Mouse (Mus musculus) limb, embryonic 12.5 days (tissue): ENCODE results near the gene Veph1. TPM values are rescaled to one million over a fixed set of nuclear protein-coding genes. Genes with fewer than 3 reads are reported as not detected.

Experiments used
- ATAC-seq: fragments of 200-750 bp; cut with Nextera tagmentation; 2 replicates; pipeline ENCODE4 v1.8.0; 2017; ENCODE audit warnings: low read depth, moderate TSS enrichment; ENCODE audit not compliant: insufficient number of reproducible peaks, insufficient read depth, low FRiP score, low TSS enrichment
- H3K27ac ChIP-seq: fragments of 300-500 bp; sonication (generic); 2 replicates; pipeline ENCODE4 v1.5.1; 2016; ENCODE audit warnings: mild to moderate bottlenecking, moderate library complexity
- H3K27me3 ChIP-seq: fragments of 300-500 bp; sonication (generic); 2 replicates; pipeline ENCODE4 v1.6.1; 2016; ENCODE audit warnings: mild to moderate bottlenecking, moderate library complexity
- H3K36me3 ChIP-seq: fragments of 300-500 bp; sonication (generic); 2 replicates; pipeline ENCODE4 v1.6.1; 2016; ENCODE audit warnings: mild to moderate bottlenecking, moderate library complexity
- H3K4me1 ChIP-seq: fragments of 300-500 bp; sonication (generic); replicated peaks from 2 replicates; pipeline ENCODE4 v1.6.1; 2016
- H3K4me2 ChIP-seq: fragments of 300-500 bp; sonication (generic); 2 replicates; pipeline ENCODE4 v1.6.1; 2016; ENCODE audit warnings: mild to moderate bottlenecking, moderate library complexity
- H3K4me3 ChIP-seq: fragments of 300-500 bp; sonication (generic); replicated peaks from 2 replicates; pipeline ENCODE4 v1.5.1; 2016; ENCODE audit warnings: mild to moderate bottlenecking
- H3K9ac ChIP-seq: fragments of 300-500 bp; sonication (generic); replicated peaks from 2 replicates; pipeline ENCODE4 v1.6.1; 2016; ENCODE audit warnings: mild to moderate bottlenecking, moderate library complexity
- H3K9me3 ChIP-seq: fragments of 300-500 bp; sonication (generic); 2 replicates; pipeline ENCODE4 v1.6.1; 2016; ENCODE audit warnings: mild to moderate bottlenecking, moderate library complexity
- WGBS: fragments of 180-500 bp; shearing (Covaris S2); methylation state at CpG from one replicate; pipeline ENCODE4 v1.1.7; 2016; 5-methylcytosine and 5-hydroxymethylcytosine counted together
- polyA plus RNA-seq: library from polyadenylated mRNA; unstranded; fragments of >200 nt; fragmentation: Nextera tagmentation; extraction: Ambion mirVana; gene quantifications from 2 replicates; pipeline ENCODE4 v1.2.1, GENCODE M21; 2016

Veph1 gene
- polyA plus RNA-seq, 1 experiment from 2014 or later = 0.92 TPM

DNA sequence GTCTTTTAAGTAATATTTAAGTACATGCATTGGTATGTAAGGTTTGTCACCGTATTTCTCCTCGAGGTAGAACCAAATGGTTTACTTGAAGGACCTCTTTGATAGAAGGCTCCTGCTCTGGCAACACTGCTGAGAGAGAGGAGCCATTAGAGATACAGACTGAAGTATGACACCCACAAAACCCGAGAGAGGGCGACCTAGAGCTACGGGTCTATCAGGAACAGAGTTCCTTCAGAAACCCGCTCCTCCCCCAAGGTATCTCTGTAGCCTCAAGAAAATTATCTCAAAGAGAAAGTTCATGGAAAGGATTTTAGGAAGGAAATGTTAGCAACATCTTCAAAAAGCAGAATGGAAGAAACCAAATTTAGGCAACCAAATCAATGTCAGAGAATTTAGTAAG lies 232.8 kb downstream of the Veph1 start:
- Histone ChIP-seq H3K27ac (no peak overlapping the region), H3K27me3 (no peaks in the 10 kb centered on the region), H3K4me1 (no peaks in the 10 kb centered on the region), H3K9me3 (no peaks in the 10 kb centered on the region), H3K9ac (no peak overlapping the region), H3K4me3 (no peak overlapping the region), H3K4me2 (no peak overlapping the region), H3K36me3 (no peaks in the 10 kb centered on the region)
- 42% methylated on average over 6 of the region's 6 CpGs for WGBS
- no peak for ATAC-seq

DNA sequence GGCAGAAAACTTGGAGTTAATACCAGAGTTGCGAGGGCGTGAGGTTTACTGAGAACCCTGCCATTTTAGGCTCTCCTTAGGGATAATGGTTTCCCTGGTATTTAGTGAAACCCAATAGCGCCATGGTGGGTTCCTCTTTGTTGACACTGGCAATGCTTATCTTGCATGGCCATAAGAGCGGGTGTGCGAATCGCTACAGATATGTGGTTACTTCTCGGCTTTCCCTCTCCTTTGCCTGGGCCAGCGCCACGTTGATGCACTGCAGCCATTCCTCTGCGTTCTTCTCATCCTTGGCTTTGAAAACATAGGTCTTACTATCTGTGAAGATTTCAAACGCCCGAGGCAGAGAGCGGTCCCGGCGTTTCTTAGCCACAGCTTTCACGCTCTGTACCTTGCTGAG lies 239.7 kb downstream of the Veph1 start:
- no peak overlapping the region for H3K4me3 ChIP-seq
- H3K9me3 ChIP-seq = no peaks in the 10 kb centered on the region
- H3K4me2 ChIP-seq = no peak overlapping the region
- no peaks in the 10 kb centered on the region for H3K36me3 ChIP-seq
- no peaks in the 10 kb centered on the region for H3K27me3 ChIP-seq
- H3K27ac ChIP-seq = no peak overlapping the region
- H3K4me1 ChIP-seq = no peaks in the 10 kb centered on the region
- WGBS = 93% methylated on average over 16 of the region's 16 CpGs
- no peak overlapping the region for H3K9ac ChIP-seq
- ATAC-seq = no peak

DNA sequence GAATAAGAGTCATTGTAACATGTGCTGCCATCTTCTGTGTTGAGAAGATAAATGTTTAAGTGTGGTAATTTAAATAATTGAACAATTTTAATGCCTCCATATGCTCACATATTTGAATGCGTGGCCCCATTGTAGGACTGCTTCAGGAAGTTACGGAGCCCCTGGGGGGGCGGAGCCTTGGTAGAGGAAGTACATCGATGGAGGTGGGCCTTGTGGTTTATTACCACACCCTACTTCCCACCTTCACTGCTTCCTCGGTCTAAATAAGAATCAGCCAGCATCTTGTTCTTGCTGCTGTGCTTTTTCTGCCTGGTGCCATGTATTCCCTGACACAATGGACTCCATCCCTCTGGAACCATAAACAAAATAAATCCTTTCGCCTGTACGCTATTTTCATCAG lies 241.0 kb downstream of the Veph1 start:
- Histone ChIP-seq H3K9ac (no peak overlapping the region), H3K9me3 (no peaks in the 10 kb centered on the region), H3K27me3 (no peaks in the 10 kb centered on the region), H3K27ac (no peak overlapping the region), H3K4me1 (0 out of 2 replicates have a peak, but pooled peaks cover under 1% of the 10 kb centered on the region), H3K36me3 (no peaks in the 10 kb centered on the region), H3K4me2 (no peak overlapping the region), H3K4me3 (no peak overlapping the region)
- WGBS = 93% methylated on average over 7 of the region's 7 CpGs
- no peak for ATAC-seq

DNA sequence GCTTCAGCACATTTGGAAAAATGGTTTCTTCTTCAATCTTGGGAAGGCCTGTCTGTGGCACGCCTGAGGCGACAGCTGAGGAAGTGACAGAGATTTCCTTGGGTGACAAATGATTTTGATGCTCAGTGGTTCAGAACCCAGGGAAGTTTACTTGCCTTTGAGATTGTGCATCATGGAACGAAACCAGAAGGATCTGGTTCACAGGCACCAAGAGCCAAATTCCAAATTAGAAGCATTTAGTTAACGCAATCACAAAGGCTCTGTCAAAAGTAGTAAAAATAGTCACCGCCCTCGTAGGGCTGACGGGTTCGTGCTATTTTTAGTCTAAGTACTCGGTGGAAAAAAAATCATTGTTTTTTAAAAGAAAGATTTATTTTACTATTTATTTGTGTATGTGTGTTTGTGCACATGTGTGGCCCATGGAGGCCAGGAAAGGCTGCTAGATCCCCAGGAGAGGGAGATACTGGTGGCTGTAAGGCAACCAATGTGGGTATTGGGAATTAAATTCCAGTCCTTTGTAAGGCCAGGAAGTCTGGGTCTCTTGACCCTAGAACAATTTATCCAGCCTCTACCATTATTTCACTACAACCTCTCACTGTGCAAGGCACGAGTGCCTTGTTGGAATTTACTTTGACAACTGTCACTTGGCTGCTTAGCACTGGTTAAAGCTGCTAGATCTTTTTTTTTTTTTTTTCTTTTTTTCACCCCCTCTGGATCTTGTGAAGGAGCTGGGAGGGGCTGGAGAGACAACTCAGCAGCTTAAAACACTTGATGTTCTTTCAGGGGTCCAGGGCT lies 246.3 kb downstream of the Veph1 start:
- no peak overlapping the region for H3K4me2 ChIP-seq
- no peaks in the 10 kb centered on the region for H3K9me3 ChIP-seq
- no peaks in the 10 kb centered on the region for H3K27me3 ChIP-seq
- H3K4me1 ChIP-seq = 0 out of 2 replicates have a peak, but pooled peaks cover 4% of the 10 kb centered on the region
- H3K9ac ChIP-seq = no peak overlapping the region
- no peak overlapping the region for H3K4me3 ChIP-seq
- whole genome bisulfite sequencing = 64% methylated on average over 10 of the region's 10 CpGs
- no peaks in the 10 kb centered on the region for H3K36me3 ChIP-seq
- ATAC-seq = no peak
- no peak overlapping the region for H3K27ac ChIP-seq

DNA sequence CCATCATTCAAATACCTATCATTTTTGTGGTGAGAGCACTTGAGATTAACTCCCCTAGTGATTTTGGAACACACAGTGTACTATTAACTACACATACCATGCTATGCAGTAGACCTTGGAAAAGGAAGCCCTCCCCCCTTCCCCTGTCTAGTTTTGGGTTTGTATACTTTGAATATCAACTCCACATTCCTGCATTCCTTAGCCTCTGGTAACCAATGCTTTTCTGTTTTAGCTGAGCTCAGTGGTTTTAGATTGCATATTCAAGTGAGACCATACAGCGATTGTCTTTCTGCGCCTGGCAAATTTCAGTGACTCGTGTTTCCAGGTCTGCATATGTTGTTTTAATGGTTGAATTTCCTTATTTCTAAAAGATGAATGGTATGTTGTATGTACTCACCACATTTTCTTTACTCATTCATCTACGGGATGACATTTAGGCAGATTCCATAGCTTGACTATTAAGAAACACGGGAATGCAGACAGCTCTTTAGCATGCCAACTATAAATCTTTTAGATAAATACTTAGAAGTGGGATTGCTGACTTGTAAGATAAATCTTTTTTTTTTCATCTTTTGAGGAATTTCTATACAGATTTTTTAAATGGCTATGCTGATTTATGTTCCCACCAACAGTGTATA lies 255.7 kb downstream of the Veph1 start:
- H3K4me3 ChIP-seq = no peak overlapping the region
- H3K4me2 ChIP-seq = no peak overlapping the region
- H3K4me1 ChIP-seq = 0 out of 2 replicates have a peak, but pooled peaks cover 6% of the 10 kb centered on the region
- peak; percentile 57; the same call in 1 of the 2 replicates for ATAC-seq
- H3K9me3 ChIP-seq = no peaks in the 10 kb centered on the region
- WGBS = 61% methylated on average over 5 of the region's 5 CpGs
- no peaks in the 10 kb centered on the region for H3K27me3 ChIP-seq
- peak overlapping the region; percentile 75; the same call in 1 of the 2 replicates for H3K27ac ChIP-seq
- no peak overlapping the region for H3K9ac ChIP-seq
- H3K36me3 ChIP-seq = no peaks in the 10 kb centered on the region

DNA sequence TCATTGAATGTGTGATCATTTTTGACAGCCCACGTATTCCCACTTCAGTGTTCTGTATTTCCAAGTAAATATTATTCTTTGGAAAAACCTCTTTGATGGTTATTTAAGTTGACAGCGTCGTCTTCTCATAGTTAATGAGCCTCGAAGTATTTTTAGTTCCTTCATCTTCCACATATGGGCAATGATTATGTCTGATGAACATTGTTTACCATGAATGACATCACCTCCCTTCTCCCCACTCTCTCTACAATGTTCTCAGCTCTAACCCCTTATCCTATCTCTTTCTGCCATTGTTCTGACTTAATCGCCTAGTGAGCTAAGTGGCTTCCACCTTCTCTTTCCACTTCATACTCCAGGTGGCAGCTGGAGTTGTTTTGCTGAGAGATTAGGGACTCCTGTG lies 261.4 kb downstream of the Veph1 start:
- H3K9ac ChIP-seq = no peak overlapping the region
- H3K27ac ChIP-seq = no peak overlapping the region
- H3K9me3 ChIP-seq = no peaks in the 10 kb centered on the region; the same call in 1 of the 2 replicates
- H3K4me3 ChIP-seq = no peak overlapping the region
- H3K4me1 ChIP-seq = 0 out of 2 replicates have a peak, but pooled peaks cover 3% of the 10 kb centered on the region
- no peak for ATAC-seq
- no peaks in the 10 kb centered on the region for H3K36me3 ChIP-seq
- no peak overlapping the region for H3K4me2 ChIP-seq
- H3K27me3 ChIP-seq = no peaks in the 10 kb centered on the region
- 92% methylated on average over 5 of the region's 5 CpGs for WGBS

DNA sequence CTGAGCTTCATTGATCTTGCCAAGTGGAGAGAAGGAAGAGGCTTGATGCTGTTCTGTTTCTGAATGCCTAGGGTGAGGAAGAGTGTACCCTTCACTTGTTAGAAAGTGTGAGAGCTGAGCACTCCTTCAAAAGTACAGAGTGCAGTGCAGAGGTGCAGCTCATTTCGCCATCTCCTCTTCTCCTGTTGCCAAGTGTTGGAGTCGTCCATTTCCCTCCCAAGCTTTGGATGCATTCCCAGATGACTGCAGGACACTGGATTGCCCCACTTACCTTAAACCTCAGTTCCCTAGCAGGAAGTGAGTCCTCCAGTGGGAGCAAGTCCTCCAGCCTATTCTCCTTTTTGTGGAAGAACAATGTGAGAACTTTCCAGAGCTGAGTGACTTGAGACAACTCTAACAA lies 263.3 kb downstream of the Veph1 start:
- no peak overlapping the region for H3K4me2 ChIP-seq
- ATAC-seq = no peak
- H3K9me3 ChIP-seq = no peaks in the 10 kb centered on the region; the same call in 1 of the 2 replicates
- no peak overlapping the region for H3K9ac ChIP-seq
- H3K36me3 ChIP-seq = no peaks in the 10 kb centered on the region
- no peaks in the 10 kb centered on the region for H3K27me3 ChIP-seq
- H3K4me3 ChIP-seq = no peak overlapping the region
- 69% methylated on average over 2 of the region's 2 CpGs for WGBS
- H3K27ac ChIP-seq = no peak overlapping the region
- H3K4me1 ChIP-seq = no peaks in the 10 kb centered on the region

DNA sequence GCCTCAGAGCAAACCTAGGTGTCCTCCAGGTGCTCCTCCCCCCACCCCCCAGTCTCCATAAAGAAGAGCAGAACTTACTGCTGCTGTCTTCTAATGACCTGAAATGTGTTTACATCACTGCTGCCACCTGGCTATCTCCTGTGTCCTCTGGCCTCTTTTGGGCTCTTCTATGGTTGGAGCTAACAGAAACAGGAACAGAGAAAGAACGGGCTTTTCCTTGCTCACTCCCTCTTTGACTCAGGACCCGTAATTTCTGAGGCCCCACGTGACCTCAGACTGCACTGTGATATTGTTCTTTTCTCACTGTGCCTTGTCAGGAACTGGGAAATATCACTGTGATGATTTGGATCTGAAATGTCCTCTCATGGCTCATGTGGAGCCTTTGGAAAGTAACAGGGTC lies 271.2 kb downstream of the Veph1 start:
- H3K36me3 ChIP-seq = no peaks in the 10 kb centered on the region
- H3K27me3 ChIP-seq = no peaks in the 10 kb centered on the region
- H3K9ac ChIP-seq = no peak overlapping the region
- ATAC-seq = no peak
- no peaks in the 10 kb centered on the region for H3K4me1 ChIP-seq
- H3K4me3 ChIP-seq = no peak overlapping the region
- WGBS = 82% methylated on average over 3 of the region's 3 CpGs
- no peak overlapping the region for H3K27ac ChIP-seq
- H3K9me3 ChIP-seq = no peaks in the 10 kb centered on the region
- H3K4me2 ChIP-seq = no peak overlapping the region

DNA sequence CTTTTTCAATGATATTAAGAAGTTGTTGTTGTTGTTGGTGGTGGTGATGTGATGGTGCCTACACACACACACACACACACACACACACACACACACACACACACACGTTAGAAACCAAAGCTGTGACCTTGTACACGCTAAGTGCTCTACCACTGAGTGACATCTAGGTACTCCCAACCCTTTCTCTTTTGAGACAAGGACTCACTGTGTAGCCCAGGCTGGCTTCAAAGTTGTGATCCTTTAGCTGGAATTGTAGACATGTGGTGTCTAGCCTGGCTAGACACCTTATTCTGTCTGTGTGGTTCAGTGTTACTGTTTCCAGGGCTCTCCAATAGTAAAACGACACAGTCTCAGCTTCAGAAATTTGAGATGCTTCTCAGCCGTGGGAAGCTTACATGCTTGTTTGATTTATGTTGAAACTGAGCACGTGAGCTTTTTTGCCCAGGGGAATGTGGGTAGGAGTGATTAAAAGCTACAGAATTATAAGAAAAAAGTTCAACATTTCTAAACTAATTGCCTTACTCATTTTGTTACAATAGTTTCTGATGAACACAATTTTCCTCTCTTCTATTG lies 272.3 kb downstream of the Veph1 start:
- H3K27ac ChIP-seq = peak overlapping the region; percentile 25; the same call in 1 of the 2 replicates
- H3K36me3 ChIP-seq = no peaks in the 10 kb centered on the region
- H3K4me3 ChIP-seq = no peak overlapping the region
- H3K9ac ChIP-seq = no peak overlapping the region
- no peak overlapping the region for H3K4me2 ChIP-seq
- H3K4me1 ChIP-seq = no peaks in the 10 kb centered on the region
- H3K27me3 ChIP-seq = no peaks in the 10 kb centered on the region
- WGBS = 36% methylated on average over 5 of the region's 5 CpGs
- no peaks in the 10 kb centered on the region for H3K9me3 ChIP-seq
- peak; percentile 56; the same call in 1 of the 2 replicates for ATAC-seq

DNA sequence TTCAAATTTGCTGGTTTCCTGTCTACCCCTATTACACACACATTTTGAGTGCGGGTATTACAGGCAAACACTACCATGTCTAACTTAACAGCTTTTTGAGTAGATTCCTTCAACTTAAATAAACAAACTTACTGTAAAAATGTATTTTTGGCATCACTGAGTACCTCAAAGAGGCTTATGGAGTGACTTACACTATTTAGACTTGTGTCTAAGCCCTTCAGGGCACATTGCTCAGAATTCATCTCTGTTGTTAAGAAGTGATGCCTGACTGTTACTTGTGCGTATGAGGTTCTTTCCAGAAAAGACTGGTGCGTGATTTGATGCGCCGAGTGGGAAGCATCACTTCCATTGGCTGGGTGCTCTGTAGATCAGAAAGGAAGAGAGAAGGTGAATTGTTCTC lies 277.5 kb downstream of the Veph1 start:
- ATAC-seq = no peak
- Histone ChIP-seq H3K4me2 (no peak overlapping the region), H3K9me3 (no peaks in the 10 kb centered on the region), H3K36me3 (no peaks in the 10 kb centered on the region), H3K4me1 (no peaks in the 10 kb centered on the region), H3K27ac (no peak overlapping the region), H3K9ac (no peak overlapping the region), H3K27me3 (no peaks in the 10 kb centered on the region), H3K4me3 (no peak overlapping the region)
- WGBS = 94% methylated on average over 5 of the region's 5 CpGs

DNA sequence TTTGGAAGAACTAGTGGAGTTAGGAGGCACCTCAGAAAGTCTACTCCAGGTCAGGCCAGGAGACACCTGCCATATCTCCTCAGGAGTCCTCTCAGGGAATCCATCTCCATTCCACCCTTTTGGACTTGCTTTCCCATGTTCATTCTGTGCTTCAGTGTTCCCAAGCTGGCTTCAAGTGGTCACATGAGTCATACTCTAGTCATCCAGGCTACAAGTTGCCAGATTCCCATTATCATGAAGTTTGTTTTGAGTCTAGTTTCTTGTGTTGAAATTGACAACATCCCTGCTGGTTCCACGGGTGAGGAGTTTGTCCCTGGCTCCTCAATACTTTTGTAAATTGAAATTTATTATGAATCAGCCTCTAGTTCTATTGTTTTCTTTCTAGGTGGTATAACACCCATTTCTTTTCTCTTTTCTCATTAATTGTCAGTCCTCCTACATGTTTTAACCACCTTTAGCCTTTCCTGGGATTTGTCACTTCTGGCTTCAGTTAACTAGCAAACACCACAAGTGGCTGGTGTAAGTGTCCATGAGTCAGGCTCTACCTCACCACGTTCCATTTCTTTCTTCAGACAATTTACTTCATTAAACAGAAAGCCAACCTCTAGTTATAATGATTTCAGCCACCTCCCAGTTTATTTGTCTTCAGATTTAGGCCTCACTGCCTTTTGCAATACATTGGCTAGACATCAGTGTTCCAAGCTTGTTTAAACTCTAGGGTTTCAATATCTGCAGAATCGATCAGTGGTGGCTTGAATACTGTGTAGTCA lies 288.8 kb downstream of the Veph1 start:
- no peak for ATAC-seq

More for the DNA sequence above, 288.8 kb downstream of the Veph1 start:
- H3K4me1 ChIP-seq = no peaks in the 10 kb centered on the region; the same call in 1 of the 2 replicates
- 87% methylated on average over 3 of the region's 3 CpGs for WGBS
- no peaks in the 10 kb centered on the region; the same call in 1 of the 2 replicates for H3K9me3 ChIP-seq
- H3K9ac ChIP-seq = no peak overlapping the region
- H3K27ac ChIP-seq = no peak overlapping the region
- H3K4me2 ChIP-seq = no peak overlapping the region
- H3K36me3 ChIP-seq = no peaks in the 10 kb centered on the region
- no peaks in the 10 kb centered on the region for H3K27me3 ChIP-seq
- no peak overlapping the region for H3K4me3 ChIP-seq
